Mouse (Mus musculus): ENCODE data around the gene Gm20388.

Gene Gm20388

GRCm38 (mm10) chr8:121706956-121707355, 1796.3 kb downstream of the Gm20388 start:
- DNase-seq (ENCODE audit: low spot score in 2 of 2), result no peak

GRCm38 (mm10) chr8:121708406-121708805, 1797.8 kb downstream of the Gm20388 start:
- no peak for DNase-seq (ENCODE audit: low spot score in 2 of 2)

- no peak for DNase-seq (ENCODE audit: low spot score in 2 of 2)
Observed at GRCm38 (mm10) chr8:121717502-121717901, 1806.9 kb downstream of the Gm20388 start.

GRCm38 (mm10) chr8:121717982-121718425, 1807.4 kb downstream of the Gm20388 start:
- DNase-seq (ENCODE audit: low spot score in 2 of 2), result peak; percentile 92 to 93

- DNase-seq (ENCODE audit: low spot score in 2 of 2), result no peak
Observed at GRCm38 (mm10) chr8:121718925-121719324, 1808.3 kb downstream of the Gm20388 start.

- no peak for DNase-seq (ENCODE audit: low spot score in 2 of 2)
Observed at GRCm38 (mm10) chr8:121721072-121721471, 1810.4 kb downstream of the Gm20388 start.

- DNase-seq (ENCODE audit: low spot score in 2 of 2), result no peak
Observed at GRCm38 (mm10) chr8:121723846-121724245, 1813.2 kb downstream of the Gm20388 start.

GRCm38 (mm10) chr8:121727164-121727563, 1816.5 kb downstream of the Gm20388 start:
- no peak for DNase-seq (ENCODE audit: low spot score in 2 of 2)

GRCm38 (mm10) chr8:121729323-121729722, 1818.7 kb downstream of the Gm20388 start, which contains the start of gene Jph3:
Jph3 (plus strand) TSS chr8:121729623.
- no peak for DNase-seq (ENCODE audit: low spot score in 2 of 2)

GRCm38 (mm10) chr8:121729754-121730153, 1819.1 kb downstream of the Gm20388 start:
- DNase-seq (ENCODE audit: low spot score in 2 of 2), result no peak

GRCm38 (mm10) chr8:121730170-121730569, 1819.5 kb downstream of the Gm20388 start:
- no peak for DNase-seq (ENCODE audit: low spot score in 2 of 2)

GRCm38 (mm10) chr8:121730646-121731045, 1820.0 kb downstream of the Gm20388 start:
- DNase-seq (ENCODE audit: low spot score in 2 of 2), result no peak

GRCm38 (mm10) chr8:121731060-121731459, 1820.4 kb downstream of the Gm20388 start:
- DNase-seq (ENCODE audit: low spot score in 2 of 2), result no peak

- peak; percentile 37 to 38 for DNase-seq (ENCODE audit: low spot score in 2 of 2)
Observed at GRCm38 (mm10) chr8:121731471-121732333, 1821.1 kb downstream of the Gm20388 start.

- DNase-seq (ENCODE audit: low spot score in 2 of 2), result no peak
Observed at GRCm38 (mm10) chr8:121732334-121732665, 1821.7 kb downstream of the Gm20388 start.

- DNase-seq (ENCODE audit: low spot score in 2 of 2), result peak; percentile 29 to 51
Observed at GRCm38 (mm10) chr8:121734262-121734661, 1823.6 kb downstream of the Gm20388 start.

- DNase-seq (ENCODE audit: low spot score in 2 of 2), result no peak
Observed at GRCm38 (mm10) chr8:121736236-121736635, 1825.6 kb downstream of the Gm20388 start.

- DNase-seq (ENCODE audit: low spot score in 2 of 2), result no peak
Observed at GRCm38 (mm10) chr8:121740721-121741120, 1830.1 kb downstream of the Gm20388 start.

GRCm38 (mm10) chr8:121749501-121749900, 1838.9 kb downstream of the Gm20388 start:
- no peak for DNase-seq (ENCODE audit: low spot score in 2 of 2)

- no peak for DNase-seq (ENCODE audit: low spot score in 2 of 2)
Observed at GRCm38 (mm10) chr8:121750512-121750911, 1839.9 kb downstream of the Gm20388 start.

GRCm38 (mm10) chr8:121751407-121751806, 1840.8 kb downstream of the Gm20388 start:
- peak; percentile 54 to 65 for DNase-seq (ENCODE audit: low spot score in 2 of 2)

- no peak for DNase-seq (ENCODE audit: low spot score in 2 of 2)
Observed at GRCm38 (mm10) chr8:121758470-121758869, 1847.8 kb downstream of the Gm20388 start.

GRCm38 (mm10) chr8:121760484-121760883, 1849.8 kb downstream of the Gm20388 start:
- no peak for DNase-seq (ENCODE audit: low spot score in 2 of 2)

All from frontal cortex, postnatal 25 days (tissue).